Mouse (Mus musculus): ENCODE measurements around the gene Hist1h2ah. TPM values are rescaled to one million over a fixed set of nuclear protein-coding genes. Genes with fewer than 3 reads are reported as not detected.
A peak's percentile ranks its signal among the peaks of the same experiment; 100 is the strongest.

Hist1h2ah gene
- polyA plus RNA-seq, 1 experiment from 2014 or later = not detected

GRCm38 (mm10) chr13:22036149-22036956, 985 bp upstream of the Hist1h2ah start:
- 2% methylated on average over 17 of the region's 23 CpGs for WGBS
- DNase-seq (ENCODE audit: low spot score) (no peak), ATAC-seq (ENCODE audit: low FRiP score, low TSS enrichment) (no peak)
- Histone ChIP-seq H3K4me3 (ENCODE audit: low read depth, low read length) (peak overlapping the region; percentile 43), H3K9ac (ENCODE audit: low read length) (no peak overlapping the region; the same call in 1 of the 2 replicates), H3K27me3 (ENCODE audit: control insufficient read depth, insufficient read depth, low read length) (no peaks in the 10 kb centered on the region), H3K9me3 (ENCODE audit: control insufficient read depth, low read length) (no peaks in the 10 kb centered on the region), H3K27ac (replicated peaks) (peak overlapping the region; percentile 71), H3K4me2 (replicated peaks; ENCODE audit: low read depth) (peak overlapping the region; percentile 58), H3K4me1 (replicated peaks; ENCODE audit: control insufficient read depth, insufficient read depth) (0 out of 2 replicates have a peak, but pooled peaks cover 2% of the 10 kb centered on the region), H3K36me3 (ENCODE audit: control insufficient read depth, insufficient read depth, low read length) (no peaks in the 10 kb centered on the region)
- no peak for TF ChIP-seq CTCF (IDR thresholded peaks at IDR 0.05; ENCODE audit: low read depth)
- TF ChIP-seq EP300 (optimal IDR thresholded peaks at IDR 0.05) = no peak

- Histone ChIP-seq H3K27ac (replicated peaks) (peak overlapping the region; percentile 25; the same call in 1 of the 2 replicates), H3K4me1 (replicated peaks; ENCODE audit: control insufficient read depth, insufficient read depth) (no peaks in the 10 kb centered on the region), H3K36me3 (ENCODE audit: control insufficient read depth, insufficient read depth, low read length) (no peaks in the 10 kb centered on the region), H3K9ac (ENCODE audit: low read length) (peak overlapping the region; percentile 43; the same call in 1 of the 2 replicates), H3K4me2 (replicated peaks; ENCODE audit: low read depth) (peak overlapping the region; percentile 58), H3K9me3 (ENCODE audit: control insufficient read depth, low read length) (no peaks in the 10 kb centered on the region), H3K27me3 (ENCODE audit: control insufficient read depth, insufficient read depth, low read length) (no peaks in the 10 kb centered on the region), H3K4me3 (ENCODE audit: low read depth, low read length) (peak overlapping the region; percentile 29)
- no peak for TF ChIP-seq EP300 (optimal IDR thresholded peaks at IDR 0.05)
- 2% methylated on average over 9 of the region's 14 CpGs for WGBS
- ATAC-seq (ENCODE audit: low FRiP score, low TSS enrichment) (peak; percentile 1; the same call in 1 of the 2 replicates), DNase-seq (ENCODE audit: low spot score) (peak; percentile 36)
Measured at GRCm38 (mm10) chr13:22034443-22035266, 713 bp downstream of the Hist1h2ah start.

GRCm38 (mm10) chr13:22033741-22034442, 1.5 kb downstream of the Hist1h2ah start:
- TF ChIP-seq EP300 (optimal IDR thresholded peaks at IDR 0.05) = no peak
- TF ChIP-seq CTCF (IDR thresholded peaks at IDR 0.05; ENCODE audit: low read depth) = no peak
- H3K9me3 ChIP-seq (ENCODE audit: control insufficient read depth, low read length) = no peaks in the 10 kb centered on the region
- WGBS = 39% methylated on average over 5 of the region's 5 CpGs
- no peak for DNase-seq (ENCODE audit: low spot score)
- H3K4me1 ChIP-seq (replicated peaks; ENCODE audit: control insufficient read depth, insufficient read depth) = no peaks in the 10 kb centered on the region
- no peak overlapping the region for H3K4me3 ChIP-seq (ENCODE audit: low read depth, low read length)
- H3K9ac ChIP-seq (ENCODE audit: low read length) = no peak overlapping the region
- H3K36me3 ChIP-seq (ENCODE audit: control insufficient read depth, insufficient read depth, low read length) = no peaks in the 10 kb centered on the region
- no peak overlapping the region for H3K4me2 ChIP-seq (replicated peaks; ENCODE audit: low read depth)
- H3K27ac ChIP-seq (replicated peaks) = no peak overlapping the region
- H3K27me3 ChIP-seq (ENCODE audit: control insufficient read depth, insufficient read depth, low read length) = no peaks in the 10 kb centered on the region
- ATAC-seq (ENCODE audit: low FRiP score, low TSS enrichment) = no peak

- H3K4me2 ChIP-seq (replicated peaks; ENCODE audit: low read depth) = no peak overlapping the region
- TF ChIP-seq CTCF (IDR thresholded peaks at IDR 0.05; ENCODE audit: low read depth) (peak; percentile 66), EP300 (optimal IDR thresholded peaks at IDR 0.05) (no peak)
- 6% methylated on average over 4 of the region's 4 CpGs for WGBS
- no peak overlapping the region for H3K4me3 ChIP-seq (ENCODE audit: low read depth, low read length)
- DNase-seq (ENCODE audit: low spot score) (no peak), ATAC-seq (ENCODE audit: low FRiP score, low TSS enrichment) (no peak)
- no peaks in the 10 kb centered on the region for H3K9me3 ChIP-seq (ENCODE audit: control insufficient read depth, low read length)
- H3K27me3 ChIP-seq (ENCODE audit: control insufficient read depth, insufficient read depth, low read length) = no peaks in the 10 kb centered on the region
- no peaks in the 10 kb centered on the region for H3K36me3 ChIP-seq (ENCODE audit: control insufficient read depth, insufficient read depth, low read length)
- no peak overlapping the region for H3K9ac ChIP-seq (ENCODE audit: low read length)
- no peak overlapping the region for H3K27ac ChIP-seq (replicated peaks)
- no peaks in the 10 kb centered on the region for H3K4me1 ChIP-seq (replicated peaks; ENCODE audit: control insufficient read depth, insufficient read depth)
Measured at GRCm38 (mm10) chr13:22030493-22030892, 4.9 kb downstream of the Hist1h2ah start.

GRCm38 (mm10) chr13:22029928-22030327, 5.4 kb downstream of the Hist1h2ah start:
- Histone ChIP-seq H3K4me2 (replicated peaks; ENCODE audit: low read depth) (no peak overlapping the region), H3K4me1 (replicated peaks; ENCODE audit: control insufficient read depth, insufficient read depth) (no peaks in the 10 kb centered on the region), H3K4me3 (ENCODE audit: low read depth, low read length) (no peak overlapping the region), H3K27me3 (ENCODE audit: control insufficient read depth, insufficient read depth, low read length) (no peaks in the 10 kb centered on the region), H3K9me3 (ENCODE audit: control insufficient read depth, low read length) (no peaks in the 10 kb centered on the region), H3K9ac (ENCODE audit: low read length) (no peak overlapping the region), H3K27ac (replicated peaks) (no peak overlapping the region), H3K36me3 (ENCODE audit: control insufficient read depth, insufficient read depth, low read length) (no peaks in the 10 kb centered on the region)
- no peak for ATAC-seq (ENCODE audit: low FRiP score, low TSS enrichment)
- TF ChIP-seq CTCF (IDR thresholded peaks at IDR 0.05; ENCODE audit: low read depth) (no peak), EP300 (optimal IDR thresholded peaks at IDR 0.05) (no peak)
- 41% methylated on average over 8 of the region's 8 CpGs for WGBS
- DNase-seq (ENCODE audit: low spot score) = no peak
